Mouse (Mus musculus) testis, adult 10 weeks (tissue): ENCODE results near the gene Mblac1. TPM values are rescaled to one million over a fixed set of nuclear protein-coding genes. Genes with fewer than 3 reads are reported as not detected.

ENCODE experiments used
- polyA plus RNA-seq: library from polyadenylated mRNA; stranded (reverse); fragments of 350-450 nt; fragmentation: Illumina TruSeq; extraction: RNeasy Lipid Tissue Mini Kit (QIAGEN cat#74804); gene quantifications from one replicate; pipeline ENCODE4 v1.2.3, GENCODE M21; 2014; ENCODE audit warnings: low read depth, low replicate concordance

The Mblac1 gene
- polyA plus RNA-seq, result 0.32 TPM

GRCm38 (mm10) chr5:138193771-138194727 lies at the start of gene Mblac1:
Gene Mblac1 (plus strand): TSS chr5:138194314.

GRCm38 (mm10) chr5:138155443-138155976 lies 38.6 kb upstream of the Mblac1 start, which contains the start of gene Zfp113:
Gene Zfp113 (minus strand): TSS chr5:138155744.

GRCm38 (mm10) chr5:138160842-138161665 lies 33.1 kb upstream of the Mblac1 start, which contains the start of gene Cops6:
Gene Cops6 (plus strand): TSS chr5:138161071.

DNA sequence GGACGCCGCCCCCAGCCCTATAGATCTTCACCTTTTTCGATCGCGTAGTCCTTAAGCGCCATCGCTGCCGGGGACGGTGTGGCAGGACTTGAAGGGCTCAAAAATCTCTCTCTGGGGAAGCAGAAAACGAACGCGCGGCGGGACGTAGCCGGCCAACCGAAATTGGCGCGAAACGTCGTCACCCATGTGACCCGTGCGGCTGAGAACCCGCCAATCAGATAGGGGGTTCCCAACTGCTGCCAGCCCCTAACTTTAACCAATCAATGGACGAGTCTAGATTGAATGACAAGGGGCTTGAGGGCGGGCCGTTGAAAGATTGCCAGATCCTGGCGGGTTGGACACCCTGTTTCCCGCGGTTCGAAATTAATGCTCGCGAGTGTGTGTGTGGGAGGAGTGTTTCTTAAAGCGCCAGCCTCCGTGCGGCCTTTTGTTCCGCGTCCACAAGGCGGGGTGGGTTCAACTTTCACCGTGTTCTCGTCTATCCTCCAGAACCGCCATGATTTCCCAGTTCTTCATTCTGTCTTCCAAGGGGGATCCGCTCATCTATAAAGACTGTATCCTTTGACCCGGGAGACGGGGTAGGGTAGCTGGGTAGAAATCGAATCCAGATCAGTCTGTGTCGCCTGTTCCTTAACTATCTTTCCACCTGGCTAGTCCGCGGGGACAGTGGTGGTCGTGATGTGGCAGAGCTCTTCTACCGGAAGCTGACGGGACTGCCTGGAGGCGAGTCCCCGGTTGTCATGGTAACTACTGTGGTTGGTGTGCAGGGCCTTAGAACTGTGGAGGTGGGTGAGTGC lies 22.2 kb upstream of the Mblac1 start, which contains the start of the genes Ap4m1 and Mcm7:
Gene Ap4m1, plus strand, starts transcription at position 308 of the 797 bp plus-strand sequence.
Gene Mcm7, minus strand, starts transcription at position 728 of the 797 bp plus-strand sequence.

GRCm38 (mm10) chr5:138186950-138187638 lies 7.0 kb upstream of the Mblac1 start, which contains the start of the genes Taf6 and Cnpy4:
Gene Taf6 (minus strand): TSS chr5:138187451.
Gene Cnpy4 (plus strand): TSS chr5:138187485.

DNA sequence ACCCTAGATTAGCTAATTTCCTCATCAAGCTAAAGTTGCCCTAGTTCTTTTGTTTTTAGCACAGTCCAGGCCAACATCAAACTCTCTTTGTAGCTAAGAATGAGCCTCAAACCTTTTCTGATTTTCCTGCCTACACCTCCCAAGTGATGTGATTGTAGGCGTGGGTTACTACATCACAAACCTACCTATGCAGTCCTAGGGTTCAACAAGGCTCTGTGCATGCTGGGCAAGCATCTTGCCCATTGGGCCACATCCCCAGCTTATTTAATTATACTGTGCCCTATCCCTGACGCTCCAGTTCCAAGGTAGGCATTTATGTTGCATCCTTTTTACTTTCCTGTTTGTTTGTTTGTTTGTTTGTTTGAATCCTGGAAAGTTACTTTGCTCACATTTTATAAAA lies 31.6 kb downstream of the Mblac1 start, which contains the start of gene Nxpe5:
Gene Nxpe5, plus strand, starts transcription at position 199 of the 400 bp plus-strand sequence.

Other genes starting within 250 kb of the Mblac1 start
- not detected for gene Gjc3, start 231.2 kb upstream of the Mblac1 start, polyA plus RNA-seq
- gene Azgp1, start 212.8 kb upstream of the Mblac1 start, polyA plus RNA-seq, result 0.76 TPM
- gene Smok3a, start 173.1 kb upstream of the Mblac1 start, polyA plus RNA-seq, result 7.5 TPM
- 7.3 TPM for gene Smok3b, start 172.9 kb upstream of the Mblac1 start, polyA plus RNA-seq
- 5.5 TPM for gene Smok3c, start 141.1 kb upstream of the Mblac1 start, polyA plus RNA-seq
- gene Zkscan1, start 109.2 kb upstream of the Mblac1 start, polyA plus RNA-seq, result 16.2 TPM
- 109 TPM for gene Zscan21, start 77.4 kb upstream of the Mblac1 start, polyA plus RNA-seq
- 6.7 TPM for gene Zfp113, start 38.6 kb upstream of the Mblac1 start, polyA plus RNA-seq
- 89.9 TPM for gene Cops6, start 33.2 kb upstream of the Mblac1 start, polyA plus RNA-seq
- gene Ap4m1, start 22.3 kb upstream of the Mblac1 start, polyA plus RNA-seq, result 10.5 TPM
- gene Mcm7, start 21.9 kb upstream of the Mblac1 start, polyA plus RNA-seq, result 62.1 TPM
- gene Taf6, start 6.9 kb upstream of the Mblac1 start, polyA plus RNA-seq, result 14.1 TPM
- 2.8 TPM for gene Cnpy4, start 6.8 kb upstream of the Mblac1 start, polyA plus RNA-seq
- 0.14 TPM for gene Nxpe5, start 31.6 kb downstream of the Mblac1 start, polyA plus RNA-seq
- 0.27 TPM for gene Lamtor4, start 61.2 kb downstream of the Mblac1 start, polyA plus RNA-seq
- 3.5 TPM for gene BC037034, start 69.7 kb downstream of the Mblac1 start, polyA plus RNA-seq
- gene Gal3st4, start 78.5 kb downstream of the Mblac1 start, polyA plus RNA-seq, result not detected
- 0.03 TPM for gene Gm43720, start 85.6 kb downstream of the Mblac1 start, polyA plus RNA-seq
- gene Gpc2, start 85.7 kb downstream of the Mblac1 start, polyA plus RNA-seq, result 3.1 TPM
- gene Stag3, start 85.9 kb downstream of the Mblac1 start, polyA plus RNA-seq, result 511 TPM
- not detected for gene Pvrig, start 147.6 kb downstream of the Mblac1 start, polyA plus RNA-seq
- 8.2 TPM for gene Zfp157, start 247.2 kb downstream of the Mblac1 start, polyA plus RNA-seq